In the genomic region with DNA sequence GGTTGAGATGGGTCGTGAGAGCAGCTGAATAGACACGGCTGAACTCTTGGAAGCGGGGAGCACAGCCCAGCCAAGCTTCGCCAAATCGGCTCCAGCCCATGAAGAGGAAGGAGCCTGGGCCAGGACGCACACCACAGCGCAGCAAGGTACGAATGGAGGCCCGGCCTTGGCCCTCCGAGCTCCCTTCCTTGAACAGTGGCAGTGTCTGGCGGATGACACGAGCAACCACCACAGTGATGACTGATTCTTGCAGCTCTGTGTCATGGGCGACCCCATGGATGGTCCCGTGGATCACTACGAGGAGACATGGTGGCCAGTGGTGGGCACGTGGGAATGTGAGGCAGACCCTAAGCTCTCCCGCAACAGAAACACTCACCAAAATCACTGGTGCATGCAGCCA, we compare ENCODE assay signal across 10 mouse cellular contexts. TPM values are rescaled to one million over a fixed set of nuclear protein-coding genes. Genes with fewer than 3 reads are reported as not detected.
DNase-seq lines count a peak whose midpoint lies in the region; ATAC-seq and TF ChIP-seq lines count a peak whose summit lies in the region.
"Had no signal": no experiment of that assay in that cellular context is flagged by ENCODE, and none has a peak within 500 bp of the region (broad histone marks: within the 10 kb centered on the region; RNA-seq: fewer than 3 reads in every experiment).

No protein-coding gene starts in this region.

- no peak for TF ChIP-seq EP300 in lung, postnatal 0 days (IDR thresholded peaks at IDR 0.05)

- H3K36me3 ChIP-seq in lung, embryonic 15.5 days: no peaks in the 10 kb centered on the region; the same call in 1 of the 2 replicates
- no peaks in the 10 kb centered on the region for H3K36me3 ChIP-seq in lung, postnatal 0 days (ENCODE audit: insufficient read depth, low read length)
- H3K36me3 ChIP-seq in forebrain, embryonic 15.5 days: no peaks in the 10 kb centered on the region
- H3K36me3 ChIP-seq in limb, embryonic 13.5 days: no peaks in the 10 kb centered on the region; the same call in 1 of the 2 replicates
- no peaks in the 10 kb centered on the region; the same call in 1 of the 2 replicates for H3K36me3 ChIP-seq in stomach, embryonic 14.5 days (ENCODE audit: control insufficient read depth, insufficient read depth, low read length)

- 84% methylated on average over 17 of the region's 17 CpGs for WGBS in lung, embryonic 15.5 days
- 80% methylated on average over 17 of the region's 17 CpGs for WGBS in lung, postnatal 0 days
- 46% methylated on average over 17 of the region's 17 CpGs for WGBS in forebrain, embryonic 15.5 days
- 82% methylated on average over 17 of the region's 17 CpGs for WGBS in limb, embryonic 13.5 days
- WGBS in stomach, embryonic 14.5 days: 81% methylated on average over 17 of the region's 17 CpGs

- H3K4me3 ChIP-seq in lung, embryonic 15.5 days: 0 out of 2 replicates have a peak overlapping the region, but pooled peaks have one; percentile 82
- H3K4me3 ChIP-seq in lung, postnatal 0 days (ENCODE audit: low read depth, low read length): no peak overlapping the region
- no peak overlapping the region for H3K4me3 ChIP-seq in forebrain, embryonic 15.5 days
- 0 out of 2 replicates have a peak overlapping the region, but pooled peaks have one; percentile 77 for H3K4me3 ChIP-seq in limb, embryonic 13.5 days
- H3K4me3 ChIP-seq in stomach, embryonic 14.5 days (ENCODE audit: low read depth, low read length): peak overlapping the region; percentile 79; the same call in 1 of the 2 replicates

- H3K9me3 ChIP-seq in lung, embryonic 15.5 days: no peaks in the 10 kb centered on the region
- no peaks in the 10 kb centered on the region for H3K9me3 ChIP-seq in lung, postnatal 0 days (ENCODE audit: low read length)
- H3K9me3 ChIP-seq in forebrain, embryonic 15.5 days: no peaks in the 10 kb centered on the region
- no peaks in the 10 kb centered on the region for H3K9me3 ChIP-seq in limb, embryonic 13.5 days
- H3K9me3 ChIP-seq in stomach, embryonic 14.5 days (ENCODE audit: control insufficient read depth, low read depth, low read length): no peaks in the 10 kb centered on the region

- no peak overlapping the region for H3K27ac ChIP-seq in lung, embryonic 15.5 days
- no peak overlapping the region for H3K27ac ChIP-seq in lung, postnatal 0 days (ENCODE audit: low read length)
- peak overlapping the region; percentile 35; the same call in 1 of the 2 replicates for H3K27ac ChIP-seq in forebrain, embryonic 15.5 days (replicated peaks)
- H3K27ac ChIP-seq in limb, embryonic 13.5 days: no peak overlapping the region
- no peak overlapping the region for H3K27ac ChIP-seq in stomach, embryonic 14.5 days (ENCODE audit: low read length)

- peak overlapping the region; percentile 97 for H3K4me2 ChIP-seq in lung, embryonic 15.5 days
- no peak overlapping the region for H3K4me2 ChIP-seq in lung, postnatal 0 days (replicated peaks; ENCODE audit: low read depth, low read length)
- H3K4me2 ChIP-seq in forebrain, embryonic 15.5 days (replicated peaks): peak overlapping the region; percentile 86
- H3K4me2 ChIP-seq in limb, embryonic 13.5 days (replicated peaks): peak overlapping the region; percentile 91
- H3K4me2 ChIP-seq in stomach, embryonic 14.5 days (replicated peaks; ENCODE audit: low read depth, low read length): peak overlapping the region; percentile 93

- H3K4me1 ChIP-seq in lung, embryonic 15.5 days: peaks cover 58% of the 10 kb centered on the region
- peaks cover 9% of the 10 kb centered on the region; the same call in 1 of the 2 replicates for H3K4me1 ChIP-seq in lung, postnatal 0 days (ENCODE audit: insufficient read depth, low read depth, low read length)
- H3K4me1 ChIP-seq in forebrain, embryonic 15.5 days: peaks cover 66% of the 10 kb centered on the region
- H3K4me1 ChIP-seq in limb, embryonic 13.5 days: peaks cover 54% of the 10 kb centered on the region
- peaks cover 38% of the 10 kb centered on the region for H3K4me1 ChIP-seq in stomach, embryonic 14.5 days (ENCODE audit: control insufficient read depth, insufficient read depth, low read length)

- DNase-seq in lung, postnatal 0 days (ENCODE audit: low spot score): no peak
- no peak for DNase-seq in adrenal gland, adult 8-10 months
- no peak for DNase-seq in cerebellum, postnatal 4 days (ENCODE audit: low spot score in 2 of 2)
- no peak for DNase-seq in right cerebral cortex, adult 2 months (ENCODE audit: low spot score in 2 of 2)
- DNase-seq: lung, postnatal 4 days had no signal

- H3K27me3 ChIP-seq in lung, embryonic 15.5 days: no peaks in the 10 kb centered on the region
- no peaks in the 10 kb centered on the region for H3K27me3 ChIP-seq in lung, postnatal 0 days (replicated peaks; ENCODE audit: insufficient read depth, low read length)
- H3K27me3 ChIP-seq in forebrain, embryonic 15.5 days: 0 out of 2 replicates have a peak, but pooled peaks cover 4% of the 10 kb centered on the region
- H3K27me3 ChIP-seq in limb, embryonic 13.5 days: no peaks in the 10 kb centered on the region
- no peaks in the 10 kb centered on the region for H3K27me3 ChIP-seq in stomach, embryonic 14.5 days (ENCODE audit: control insufficient read depth, insufficient read depth, low read length)

- H3K9ac ChIP-seq in lung, embryonic 15.5 days: no peak overlapping the region
- H3K9ac ChIP-seq in lung, postnatal 0 days (replicated peaks; ENCODE audit: low read depth): no peak overlapping the region
- no peak overlapping the region for H3K9ac ChIP-seq in forebrain, embryonic 15.5 days (replicated peaks)
- H3K9ac ChIP-seq in limb, embryonic 13.5 days: peak overlapping the region; percentile 81; the same call in 1 of the 2 replicates
- H3K9ac ChIP-seq in stomach, embryonic 14.5 days (replicated peaks; ENCODE audit: low read depth, low read length): 0 out of 2 replicates have a peak overlapping the region, but pooled peaks have one; percentile 6

- TF ChIP-seq CTCF in lung, postnatal 0 days (IDR thresholded peaks at IDR 0.05): no peak

- no peak for ATAC-seq in lung, embryonic 15.5 days (ENCODE audit: borderline replicate concordance, extremely low read depth, low FRiP score, low TSS enrichment)
- ATAC-seq in lung, postnatal 0 days: no peak
- no peak for ATAC-seq in forebrain, embryonic 15.5 days (replicated peaks)
- no peak for ATAC-seq in limb, embryonic 13.5 days (ENCODE audit: low FRiP score, low read depth)
- ATAC-seq in stomach, embryonic 14.5 days (ENCODE audit: insufficient number of reproducible peaks, insufficient read depth, low FRiP score, low read depth): no peak

RNA-seq across cellular contexts. Expression of gene AC134908.4, which starts 0.5 kb away (rescaled TPM):
- 0.49 TPM in 1 of 2 replicates, not detected in the other for polyA plus RNA-seq in lung, embryonic 15.5 days (2015; fragmentation: Nextera tagmentation; extraction: Ambion mirVana)
- polyA plus RNA-seq in lung, postnatal 0 days (2015; fragmentation: Nextera tagmentation; extraction: Ambion mirVana): not detected in 2 replicates
- polyA plus RNA-seq in forebrain, embryonic 15.5 days (2015; fragmentation: Nextera tagmentation; extraction: Ambion mirVana): not detected in 2 replicates
- polyA plus RNA-seq in limb, embryonic 13.5 days (2015; fragmentation: Nextera tagmentation; extraction: Ambion mirVana): 2.2 TPM in 1 of 2 replicates, not detected in the other
- polyA plus RNA-seq in stomach, embryonic 14.5 days (2014; fragmentation: Nextera tagmentation; extraction: Ambion mirVana): not detected in 2 replicates
- not detected for total RNA-seq in adrenal gland, adult 8-10 months (2022)
- polyA plus RNA-seq: small intestine, adult 2 months had no signal

RNA-seq across cellular contexts. Expression of gene Metrn, which starts 1.9 kb away (rescaled TPM):
- polyA plus RNA-seq in lung, embryonic 15.5 days (2015; fragmentation: Nextera tagmentation; extraction: Ambion mirVana): 56.9 and 59.8 TPM in 2 replicates
- 19.1 and 20.9 TPM in 2 replicates for polyA plus RNA-seq in lung, postnatal 0 days (2015; fragmentation: Nextera tagmentation; extraction: Ambion mirVana)
- polyA plus RNA-seq in forebrain, embryonic 15.5 days (2015; fragmentation: Nextera tagmentation; extraction: Ambion mirVana): 31.4 and 37.3 TPM in 2 replicates
- polyA plus RNA-seq in limb, embryonic 13.5 days (2015; fragmentation: Nextera tagmentation; extraction: Ambion mirVana): 50.7 and 52.5 TPM in 2 replicates
- polyA plus RNA-seq in stomach, embryonic 14.5 days (2014; fragmentation: Nextera tagmentation; extraction: Ambion mirVana): 6.9 and 8.7 TPM in 2 replicates
- total RNA-seq in adrenal gland, adult 8-10 months (2022): 10 to 100 TPM; 31.4 to 45.8 (median 39.3) TPM

RNA-seq across cellular contexts. Expression of gene Fam173a, which starts 2.3 kb away (rescaled TPM):
- 105 and 109 TPM in 2 replicates for polyA plus RNA-seq in lung, embryonic 15.5 days (2015; fragmentation: Nextera tagmentation; extraction: Ambion mirVana)
- polyA plus RNA-seq in lung, postnatal 0 days (2015; fragmentation: Nextera tagmentation; extraction: Ambion mirVana): 112 and 116 TPM in 2 replicates
- 71.4 and 84.2 TPM in 2 replicates for polyA plus RNA-seq in forebrain, embryonic 15.5 days (2015; fragmentation: Nextera tagmentation; extraction: Ambion mirVana)
- polyA plus RNA-seq in limb, embryonic 13.5 days (2015; fragmentation: Nextera tagmentation; extraction: Ambion mirVana): 65.5 and 73.1 TPM in 2 replicates
- 109 and 110 TPM in 2 replicates for polyA plus RNA-seq in stomach, embryonic 14.5 days (2014; fragmentation: Nextera tagmentation; extraction: Ambion mirVana)
- total RNA-seq in adrenal gland, adult 8-10 months (2022): 100 to 1,000 TPM in 3 of 4 experiments, 10 to 100 TPM in 1; 91.1 to 131 (median 117) TPM

RNA-seq across cellular contexts. Expression of gene Ccdc78, which starts 8.6 kb away (rescaled TPM):
- polyA plus RNA-seq in lung, embryonic 15.5 days (2015; fragmentation: Nextera tagmentation; extraction: Ambion mirVana): 0.70 and 0.76 TPM in 2 replicates
- 5.8 and 7.7 TPM in 2 replicates for polyA plus RNA-seq in lung, postnatal 0 days (2015; fragmentation: Nextera tagmentation; extraction: Ambion mirVana)
- 0.17 and 0.26 TPM in 2 replicates for polyA plus RNA-seq in forebrain, embryonic 15.5 days (2015; fragmentation: Nextera tagmentation; extraction: Ambion mirVana)
- polyA plus RNA-seq in limb, embryonic 13.5 days (2015; fragmentation: Nextera tagmentation; extraction: Ambion mirVana): 0.27 and 0.31 TPM in 2 replicates
- 0.30 TPM in 1 of 2 replicates, not detected in the other for polyA plus RNA-seq in stomach, embryonic 14.5 days (2014; fragmentation: Nextera tagmentation; extraction: Ambion mirVana)
- total RNA-seq in adrenal gland, adult 8-10 months (2022): under 1 TPM in 1 of 4 experiments, not detected in 3; 0.15 TPM

RNA-seq across cellular contexts. Expression of gene Haghl, which starts 9.5 kb away (rescaled TPM):
- 58.3 and 59.9 TPM in 2 replicates for polyA plus RNA-seq in lung, embryonic 15.5 days (2015; fragmentation: Nextera tagmentation; extraction: Ambion mirVana)
- 42.7 and 45.4 TPM in 2 replicates for polyA plus RNA-seq in lung, postnatal 0 days (2015; fragmentation: Nextera tagmentation; extraction: Ambion mirVana)
- polyA plus RNA-seq in forebrain, embryonic 15.5 days (2015; fragmentation: Nextera tagmentation; extraction: Ambion mirVana): 115 and 121 TPM in 2 replicates
- polyA plus RNA-seq in limb, embryonic 13.5 days (2015; fragmentation: Nextera tagmentation; extraction: Ambion mirVana): 85.1 and 98.6 TPM in 2 replicates
- polyA plus RNA-seq in stomach, embryonic 14.5 days (2014; fragmentation: Nextera tagmentation; extraction: Ambion mirVana): 76.8 and 76.9 TPM in 2 replicates
- total RNA-seq in adrenal gland, adult 8-10 months (2022): 10 to 100 TPM; 21.4 to 67.2 (median 55.9) TPM

Comparison
In these comparisons a context has a peak if more than half of its experiments do, and no peak if none do; other contexts are left out.
1. H3K4me3 ChIP-seq: peak in lung, embryonic 15.5 days (single experiment), limb, embryonic 13.5 days (single experiment) and stomach, embryonic 14.5 days (single experiment); none in lung, postnatal 0 days (single experiment) and forebrain, embryonic 15.5 days (single experiment).
2. H3K9ac ChIP-seq: peak in limb, embryonic 13.5 days (single experiment) and stomach, embryonic 14.5 days (single experiment); none in lung, embryonic 15.5 days (single experiment), lung, postnatal 0 days (single experiment) and forebrain, embryonic 15.5 days (single experiment).